Mouse (Mus musculus): ENCODE results near the gene Stard10.
A peak's percentile ranks its signal among the peaks of the same experiment; 100 is the strongest.

Stard10 gene

GRCm38 (mm10) chr7:101369666-101370065 lies 52.8 kb downstream of the Stard10 start:
- DNase-seq (ENCODE audit: low spot score in 2 of 2) = no peak

GRCm38 (mm10) chr7:101373082-101373481 lies 56.2 kb downstream of the Stard10 start:
- no peak for DNase-seq (ENCODE audit: low spot score in 2 of 2)

- peak in 1 of 2 experiments; percentile 56 for DNase-seq (ENCODE audit: low spot score in 2 of 2)
These were observed 57.3 kb downstream of the Stard10 start for GRCm38 (mm10) chr7:101374155-101374554.

- DNase-seq (ENCODE audit: low spot score in 2 of 2) = no peak
These were observed 59.9 kb downstream of the Stard10 start for GRCm38 (mm10) chr7:101376701-101377340.

GRCm38 (mm10) chr7:101377741-101378262 lies 60.9 kb downstream of the Stard10 start:
- peak; percentile 81 to 82 for DNase-seq (ENCODE audit: low spot score in 2 of 2)

- DNase-seq (ENCODE audit: low spot score in 2 of 2) = peak; percentile 18
These were observed 61.4 kb downstream of the Stard10 start for GRCm38 (mm10) chr7:101378285-101378684.

- no peak for DNase-seq (ENCODE audit: low spot score in 2 of 2)
These were observed 62.0 kb downstream of the Stard10 start for GRCm38 (mm10) chr7:101378796-101379465.

- DNase-seq (ENCODE audit: low spot score in 2 of 2) = no peak
These were observed 62.8 kb downstream of the Stard10 start for GRCm38 (mm10) chr7:101379732-101380131.

- DNase-seq (ENCODE audit: low spot score in 2 of 2) = no peak
These were observed 64.6 kb downstream of the Stard10 start for GRCm38 (mm10) chr7:101381512-101381911.

- DNase-seq (ENCODE audit: low spot score in 2 of 2) = no peak
These were observed 65.5 kb downstream of the Stard10 start for GRCm38 (mm10) chr7:101382378-101382777.

- no peak for DNase-seq (ENCODE audit: low spot score in 2 of 2)
These were observed 66.9 kb downstream of the Stard10 start for GRCm38 (mm10) chr7:101383756-101384155.

GRCm38 (mm10) chr7:101384931-101385330 lies 68.0 kb downstream of the Stard10 start:
- DNase-seq (ENCODE audit: low spot score in 2 of 2) = no peak

- DNase-seq (ENCODE audit: low spot score in 2 of 2) = no peak
These were observed 68.4 kb downstream of the Stard10 start for GRCm38 (mm10) chr7:101385331-101385733.

- DNase-seq (ENCODE audit: low spot score in 2 of 2) = no peak
These were observed 69.1 kb downstream of the Stard10 start for GRCm38 (mm10) chr7:101385866-101386452.

GRCm38 (mm10) chr7:101389256-101389655 lies 72.4 kb downstream of the Stard10 start:
- DNase-seq (ENCODE audit: low spot score in 2 of 2) = no peak

GRCm38 (mm10) chr7:101391909-101392479 lies 75.1 kb downstream of the Stard10 start:
- DNase-seq (ENCODE audit: low spot score in 2 of 2) = no peak

GRCm38 (mm10) chr7:101393015-101393414 lies 76.1 kb downstream of the Stard10 start:
- DNase-seq (ENCODE audit: low spot score in 2 of 2) = no peak

- DNase-seq (ENCODE audit: low spot score in 2 of 2) = no peak
These were observed 77.0 kb downstream of the Stard10 start for GRCm38 (mm10) chr7:101393694-101394504.

GRCm38 (mm10) chr7:101394569-101394968 lies 77.7 kb downstream of the Stard10 start:
- no peak for DNase-seq (ENCODE audit: low spot score in 2 of 2)

- no peak for DNase-seq (ENCODE audit: low spot score in 2 of 2)
These were observed 78.6 kb downstream of the Stard10 start for GRCm38 (mm10) chr7:101395471-101395870.
